Mouse (Mus musculus) myocyte (in vitro differentiated cells): ENCODE measurements at regions not wholly inside any gene's neighbourhood (a gene's known extent, or its start where the extent isn't known, plus 50 kb on each side); places are given as distances from the start of the nearest gene placed in this dataset.

ENCODE experiments used
- H3K27me3 ChIP-seq: one replicate; pipeline ENCODE4 v1.6.1; 2011; ENCODE audit not compliant: control insufficient read depth, insufficient read depth, insufficient read length
- H3K36me3 ChIP-seq: one replicate; pipeline ENCODE4 v1.6.1; 2011; ENCODE audit not compliant: control insufficient read depth, insufficient read depth
- H3K4me2 ChIP-seq: one replicate; pipeline ENCODE4 v1.6.1; 2011; ENCODE audit warnings: low read depth, control low read depth
- H3K4me3 ChIP-seq: one replicate; pipeline ENCODE4 v1.5.1; 2011; ENCODE audit warnings: mild to moderate bottlenecking, control low read depth, moderate library complexity
- H3K79me2 ChIP-seq: one replicate; pipeline ENCODE4 v1.6.1; 2011; ENCODE audit not compliant: control insufficient read depth, insufficient read depth
- H3ac ChIP-seq: one replicate; pipeline ENCODE4 v1.6.1; 2011; ENCODE audit not compliant: control insufficient read depth, insufficient read length
- CEBPB ChIP-seq: IDR thresholded peaks from 2 replicates; pipeline ENCODE4 v1.6.1; 2011; ENCODE audit warnings: mild to moderate bottlenecking, moderate library complexity; ENCODE audit not compliant: poor library complexity, insufficient read depth, severe bottlenecking
- E2F4 ChIP-seq: IDR thresholded peaks from one replicate; pipeline ENCODE4 v1.6.1; 2011; ENCODE audit warnings: mild to moderate bottlenecking, control low read depth, moderate library complexity; ENCODE audit not compliant: insufficient read depth
- MAX ChIP-seq: IDR thresholded peaks from one replicate; pipeline ENCODE4 v1.6.1; 2011; ENCODE audit warnings: low read depth, mild to moderate bottlenecking, control low read depth
- MYOD1 ChIP-seq, 3 experiments: IDR thresholded peaks; one replicate each; pipeline ENCODE4 v1.6.1; 2011; ENCODE audit warnings: control low read depth in 2 of 3, low read depth in 2 of 3, mild to moderate bottlenecking in 2 of 3, moderate library complexity in 1 of 3; ENCODE audit not compliant: insufficient read length in 2 of 3, control insufficient read depth in 1 of 3
- MYOG ChIP-seq, 3 experiments: IDR thresholded peaks; one replicate each; pipeline ENCODE4 v1.6.1; 2011; ENCODE audit warnings: control low read depth in 2 of 3, low read depth in 2 of 3, mild to moderate bottlenecking in 2 of 3; ENCODE audit not compliant: insufficient read length in 2 of 3, control insufficient read depth in 1 of 3, insufficient read depth in 1 of 3
- POLR2A ChIP-seq: IDR thresholded peaks from one replicate; pipeline ENCODE4 v1.6.1; 2011; ENCODE audit warnings: low read depth, mild to moderate bottlenecking, control low read depth, moderate library complexity; ENCODE audit not compliant: insufficient read length
- POLR2AphosphoS2 ChIP-seq: IDR thresholded peaks from one replicate; pipeline ENCODE4 v1.6.1; 2011; ENCODE audit warnings: low read depth, control low read depth; ENCODE audit not compliant: insufficient read length
- REST ChIP-seq: IDR thresholded peaks from one replicate; pipeline ENCODE4 v1.6.1; 2011; ENCODE audit warnings: mild to moderate bottlenecking, control low read depth, moderate library complexity; ENCODE audit not compliant: insufficient read depth, insufficient read length
- SRF ChIP-seq: IDR thresholded peaks from one replicate; pipeline ENCODE4 v1.6.1; 2011; ENCODE audit warnings: low read depth; ENCODE audit not compliant: control insufficient read depth, insufficient read length
- TCF12 ChIP-seq: IDR thresholded peaks from one replicate; pipeline ENCODE4 v1.6.1; 2011; ENCODE audit warnings: mild to moderate bottlenecking, control low read depth; ENCODE audit not compliant: poor library complexity, insufficient read depth, severe bottlenecking
- TCF3 ChIP-seq: IDR thresholded peaks from one replicate; pipeline ENCODE4 v1.6.1; 2011; ENCODE audit warnings: low read depth, control low read depth; ENCODE audit not compliant: insufficient read length
- USF1 ChIP-seq: IDR thresholded peaks from one replicate; pipeline ENCODE4 v1.6.1; 2011; ENCODE audit warnings: low read depth, mild to moderate bottlenecking, control low read depth, moderate library complexity

- H3K4me2 ChIP-seq: no peak overlapping the region
- H3K27me3 ChIP-seq: no peaks in the 10 kb centered on the region
- H3K4me3 ChIP-seq: no peak overlapping the region
- H3K79me2 ChIP-seq: no peaks in the 10 kb centered on the region
- no peak for TF ChIP-seq E2F4
- no peak for TF ChIP-seq USF1
- TF ChIP-seq MYOG (IDR thresholded peaks at IDR 0.05; ENCODE audit: control insufficient read depth in 1 of 3, insufficient read depth in 1 of 3, insufficient read length in 2 of 3, low read depth in 2 of 3): no peak
- no peak for TF ChIP-seq MYOD1 (IDR thresholded peaks at IDR 0.05; ENCODE audit: control insufficient read depth in 1 of 3, insufficient read length in 2 of 3, low read depth in 2 of 3)
- TF ChIP-seq MAX: no peak
- no peak for TF ChIP-seq CEBPB
- no peak for TF ChIP-seq REST
- no peak overlapping the region for H3ac ChIP-seq
- no peaks in the 10 kb centered on the region for H3K36me3 ChIP-seq
Observed at GRCm38 (mm10) chr4:131493726-131494125, 344.4 kb downstream of the Ptpru start.

DNA sequence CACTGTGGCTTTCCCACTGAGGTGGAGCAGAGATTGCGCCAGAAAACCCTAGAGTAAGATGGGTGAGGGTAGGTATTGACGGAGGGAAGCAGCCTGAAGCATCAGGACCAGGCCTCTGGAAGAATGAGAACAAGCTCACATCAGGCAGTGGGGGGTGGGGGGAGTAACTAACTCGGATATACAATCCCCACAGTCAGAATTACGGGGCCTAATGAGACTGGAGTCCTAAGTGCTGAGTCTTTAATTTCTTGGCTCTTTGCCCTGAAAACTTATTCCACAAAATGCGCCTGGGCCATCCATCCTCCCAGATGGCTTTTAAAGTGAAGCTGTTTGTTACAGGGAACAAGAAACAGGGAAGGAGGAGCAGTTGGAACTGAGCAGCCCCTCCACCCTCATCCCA lies 341.2 kb downstream of the Ptpru start:
- Histone ChIP-seq H3ac (no peak overlapping the region), H3K79me2 (no peaks in the 10 kb centered on the region), H3K36me3 (no peaks in the 10 kb centered on the region), H3K27me3 (no peaks in the 10 kb centered on the region), H3K4me3 (no peak overlapping the region), H3K4me2 (no peak overlapping the region)
- TF ChIP-seq POLR2AphosphoS2: no peak
- no peak for TF ChIP-seq MAX
- no peak for TF ChIP-seq SRF
- TF ChIP-seq USF1: no peak
- no peak for TF ChIP-seq CEBPB

DNA sequence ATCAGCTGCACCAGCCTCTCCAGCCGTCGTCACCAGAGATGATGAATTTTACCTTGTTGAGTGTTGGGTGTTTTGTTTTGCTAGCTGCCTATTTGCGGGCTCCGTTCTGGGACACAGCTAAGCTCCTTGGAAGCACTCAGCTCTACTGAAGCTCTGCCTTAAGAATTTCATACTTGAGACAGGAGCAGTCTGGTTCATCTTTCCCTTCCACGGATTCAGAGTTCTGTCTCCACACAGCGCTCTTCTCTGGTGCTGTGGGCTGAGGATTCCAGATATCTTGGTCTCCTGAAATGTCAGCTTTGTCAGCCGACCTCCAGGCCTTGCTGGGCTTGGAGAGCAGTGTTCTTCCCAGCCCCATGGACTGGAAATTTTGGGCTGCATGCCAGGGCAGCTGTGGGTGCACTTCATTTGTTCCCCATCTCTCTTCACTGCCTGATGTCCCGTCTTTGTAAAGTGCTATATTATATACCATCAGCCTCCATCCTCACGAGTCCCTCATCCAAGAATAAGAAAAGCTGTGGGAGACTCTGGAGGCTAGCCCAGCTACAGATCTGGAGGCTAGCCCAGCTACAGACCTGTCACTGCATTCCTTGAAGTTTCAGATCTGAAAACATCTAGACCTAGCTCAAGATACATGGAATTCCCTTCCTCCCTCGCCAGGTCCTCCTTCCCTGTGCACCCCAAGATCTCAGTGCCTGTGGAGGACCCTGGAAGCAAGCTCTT lies 337.0 kb downstream of the Ptpru start:
- Histone ChIP-seq H3K36me3 (no peaks in the 10 kb centered on the region), H3ac (no peak overlapping the region), H3K79me2 (no peaks in the 10 kb centered on the region), H3K4me2 (no peak overlapping the region), H3K4me3 (no peak overlapping the region), H3K27me3 (no peaks in the 10 kb centered on the region)
- TF ChIP-seq MYOD1 (IDR thresholded peaks at IDR 0.05; ENCODE audit: control insufficient read depth in 1 of 3, insufficient read length in 2 of 3, low read depth in 2 of 3): no peak
- TF ChIP-seq CEBPB: no peak
- no peak for TF ChIP-seq REST
- no peak for TF ChIP-seq SRF
- no peak for TF ChIP-seq POLR2AphosphoS2
- no peak for TF ChIP-seq POLR2A
- no peak for TF ChIP-seq MYOG (IDR thresholded peaks at IDR 0.05; ENCODE audit: control insufficient read depth in 1 of 3, insufficient read depth in 1 of 3, insufficient read length in 2 of 3, low read depth in 2 of 3)
- no peak for TF ChIP-seq MAX
- no peak for TF ChIP-seq USF1
- TF ChIP-seq TCF12: no peak
- TF ChIP-seq TCF3: no peak
- TF ChIP-seq E2F4: no peak

DNA sequence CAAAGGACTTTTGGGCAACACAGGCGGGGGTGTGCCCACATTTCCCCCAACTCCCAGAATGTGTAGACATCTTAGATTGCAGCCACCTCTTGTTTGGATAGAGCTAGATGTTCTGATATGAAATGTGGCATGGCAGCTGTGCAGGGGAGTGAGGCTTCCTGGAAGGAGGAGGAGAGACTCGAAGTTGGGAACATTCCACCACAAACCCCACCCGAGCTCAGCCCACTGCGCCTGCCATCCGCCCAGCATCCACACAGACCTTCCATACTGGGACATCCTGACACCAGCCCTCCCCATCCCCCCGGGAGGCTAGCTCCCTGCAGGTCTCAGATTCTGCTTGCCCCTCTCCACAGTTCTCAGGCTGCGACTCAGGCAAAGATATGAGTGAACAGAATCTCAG lies 329.9 kb downstream of the Ptpru start:
- Histone ChIP-seq H3K4me2 (no peak overlapping the region), H3K4me3 (no peak overlapping the region), H3K36me3 (no peaks in the 10 kb centered on the region), H3K27me3 (no peaks in the 10 kb centered on the region), H3K79me2 (no peaks in the 10 kb centered on the region), H3ac (no peak overlapping the region)
- TF ChIP-seq REST: no peak
- no peak for TF ChIP-seq E2F4

- Histone ChIP-seq H3K4me2 (no peak overlapping the region), H3K79me2 (no peaks in the 10 kb centered on the region), H3ac (no peak overlapping the region), H3K4me3 (no peak overlapping the region), H3K36me3 (no peaks in the 10 kb centered on the region), H3K27me3 (no peaks in the 10 kb centered on the region)
- TF ChIP-seq TCF12 (no peak), MYOG (IDR thresholded peaks at IDR 0.05; ENCODE audit: control insufficient read depth in 1 of 3, insufficient read depth in 1 of 3, insufficient read length in 2 of 3, low read depth in 2 of 3) (no peak), SRF (no peak), E2F4 (no peak), TCF3 (no peak), USF1 (no peak), POLR2AphosphoS2 (no peak), MAX (no peak), POLR2A (no peak), MYOD1 (IDR thresholded peaks at IDR 0.05; ENCODE audit: control insufficient read depth in 1 of 3, insufficient read length in 2 of 3, low read depth in 2 of 3) (no peak), CEBPB (no peak), REST (no peak)
Observed at GRCm38 (mm10) chr4:131511586-131511985, 326.5 kb downstream of the Ptpru start.
